Comparison of ENCODE assay signal across 8 mouse cellular contexts in genomic region chrX:95196104-95196919, GRCm38 (mm10). TPM values are rescaled to one million over a fixed set of nuclear protein-coding genes. Genes with fewer than 3 reads are reported as not detected.
DNase-seq lines count a peak whose midpoint lies in the region; ATAC-seq lines count a peak whose summit lies in the region.

Arhgef9 (minus strand) TSS chrX:95196856.

- WGBS in heart, embryonic 10.5 days = 18% methylated on average over 24 of the region's 24 CpGs
- 21% methylated on average over 24 of the region's 24 CpGs for WGBS in stomach, embryonic 15.5 days

- peaks cover 3% of the 10 kb centered on the region; the same call in 1 of the 2 replicates for H3K27me3 ChIP-seq in heart, embryonic 10.5 days (ENCODE audit: insufficient read depth, poor library complexity, severe bottlenecking)
- no peaks in the 10 kb centered on the region for H3K27me3 ChIP-seq in stomach, embryonic 15.5 days (replicated peaks)

- peak within 1 kb of the TSS; percentile 60 for H3K4me2 ChIP-seq in stomach, embryonic 15.5 days

- no peaks in the 10 kb centered on the region for H3K4me1 ChIP-seq in heart, embryonic 10.5 days
- H3K4me1 ChIP-seq in stomach, embryonic 15.5 days = no peaks in the 10 kb centered on the region

- peak; percentile 2 to 6 for DNase-seq in B cell, adult 2 months
- peak; percentile 6 for DNase-seq in ZHBTc4 (ENCODE audit: low read depth, low spot score)
- peak; percentile 59 for DNase-seq in embryo, embryonic 11 days
- DNase-seq in heart, embryonic 10.5 days (ENCODE audit: low spot score) = no peak
- peak; percentile 57 to 68 for DNase-seq in kidney, postnatal 4 days
- DNase-seq in lung, postnatal 14 days = peak; percentile 3

- peak within 1 kb of the TSS; percentile 59 for H3K4me3 ChIP-seq in heart, embryonic 10.5 days
- peak within 1 kb of the TSS; percentile 42 for H3K4me3 ChIP-seq in stomach, embryonic 15.5 days (replicated peaks)

- no peaks in the 10 kb centered on the region for H3K36me3 ChIP-seq in heart, embryonic 10.5 days
- no peaks in the 10 kb centered on the region for H3K36me3 ChIP-seq in stomach, embryonic 15.5 days

- H3K27ac ChIP-seq in heart, embryonic 10.5 days = peak within 1 kb of the TSS; percentile 84
- no peak within 1 kb of the TSS for H3K27ac ChIP-seq in stomach, embryonic 15.5 days

- no peak; the same call in 1 of the 2 replicates for ATAC-seq in stomach, embryonic 15.5 days (ENCODE audit: insufficient read depth, low FRiP score, low read depth)
- no peak for ATAC-seq in erythroblast, adult 5-6 weeks (replicated peaks; ENCODE audit: low FRiP score, poor library complexity, severe bottlenecking)

- H3K9me3 ChIP-seq in heart, embryonic 10.5 days = no peaks in the 10 kb centered on the region
- H3K9me3 ChIP-seq in stomach, embryonic 15.5 days = no peaks in the 10 kb centered on the region

- H3K9ac ChIP-seq in stomach, embryonic 15.5 days = peak within 1 kb of the TSS; percentile 16; the same call in 1 of the 2 replicates

RNA-seq across cellular contexts. Expression of gene Arhgef9, which starts in this region (rescaled TPM):
- polyA plus RNA-seq in heart, embryonic 10.5 days (2016; fragmentation: Nextera tagmentation; extraction: Ambion mirVana) = 7.4 and 11.0 TPM in 2 replicates
- 12.7 and 13.6 TPM in 2 replicates for polyA plus RNA-seq in stomach, embryonic 15.5 days (2015; fragmentation: Nextera tagmentation; extraction: Ambion mirVana)
- total RNA-seq in erythroblast, adult 5-6 weeks (2015; ENCODE audit: low replicate concordance) = not detected in 2 replicates
- not detected in 2 replicates for total RNA-seq in erythroblast, adult 5-6 weeks (2017; ENCODE audit: low replicate concordance)
